Mouse (Mus musculus) large intestine, adult 2 months (tissue): ENCODE measurements around the gene Stbd1. TPM values are rescaled to one million over a fixed set of nuclear protein-coding genes. Genes with fewer than 3 reads are reported as not detected.

Source experiments
- DNase-seq: peaks from one replicate; pipeline ENCODE4 v3.0.0-alpha.2; 2012; ENCODE audit warnings: low read depth, low spot score
- WGBS: fragments of 180-500 bp; shearing (Covaris S2); methylation state at CpG from one replicate; pipeline ENCODE4 v1.1.7; 2018; 5-methylcytosine and 5-hydroxymethylcytosine counted together
- polyA plus RNA-seq: library from polyadenylated mRNA; depleted of rRNA; stranded (reverse); fragments of >200 nt; gene quantifications from 2 replicates; pipeline ENCODE4 v1.2.3, GENCODE M21; 2012; rRNA removed

The Stbd1 gene
- polyA plus RNA-seq, 1 experiment = 2.4 TPM

DNA sequence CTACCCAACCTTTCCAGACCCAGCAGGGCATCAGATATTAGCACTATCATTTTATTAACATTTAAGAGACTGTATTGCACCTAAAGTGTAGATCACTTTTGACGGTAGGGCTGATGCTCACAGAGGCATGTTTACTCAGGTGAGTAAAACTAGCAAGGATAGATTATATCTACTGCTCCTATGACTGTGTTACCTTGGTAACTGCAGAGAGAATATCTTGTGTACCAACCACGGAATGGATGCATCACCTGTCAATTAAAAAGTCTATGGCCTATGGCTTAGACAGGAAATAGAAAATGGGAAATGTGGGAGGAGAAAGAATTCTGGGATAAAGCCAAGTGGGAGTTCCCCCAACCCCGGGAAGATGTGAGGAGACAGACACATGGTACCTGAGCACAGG is 32.1 kb downstream of the Stbd1 start:
- WGBS = 32% methylated on average over 3 of the region's 3 CpGs
- DNase-seq = no peak

- 86% methylated on average over 5 of the region's 5 CpGs for WGBS
- DNase-seq = no peak
Measured at GRCm38 (mm10) chr5:92635891-92636290, 33.0 kb downstream of the Stbd1 start.

- WGBS = 64% methylated on average over 3 of the region's 3 CpGs
- no peak for DNase-seq
Measured at GRCm38 (mm10) chr5:92640861-92641260, 38.0 kb downstream of the Stbd1 start.

Other genes with a start within 250 kb of the Stbd1 start
- 11.9 and 16.6 TPM in 2 replicates for gene Nup54, start 167.8 kb upstream of the Stbd1 start, polyA plus RNA-seq
- gene Scarb2, start 96.2 kb upstream of the Stbd1 start, polyA plus RNA-seq = 13.3 and 17.9 TPM in 2 replicates
- gene Fam47e, start 48.0 kb upstream of the Stbd1 start, polyA plus RNA-seq = not detected in 2 replicates
- gene Ccdc158, start 72.2 kb downstream of the Stbd1 start, polyA plus RNA-seq = 0.05 and 0.11 TPM in 2 replicates
- 53.2 and 73.2 TPM in 2 replicates for gene Shroom3, start 80.4 kb downstream of the Stbd1 start, polyA plus RNA-seq